Mouse (Mus musculus) cerebral cortex, adult 2 months (tissue): ENCODE measurements around the gene Acacb.

Experiments used
- WGBS: fragments of 180-500 bp; shearing (Covaris S2); methylation state at CpG from one replicate; pipeline ENCODE4 v1.1.7; 2018; 5-methylcytosine and 5-hydroxymethylcytosine counted together

Gene Acacb

GRCm38 (mm10) chr5:114175596-114176171, 29.3 kb downstream of the Acacb start:
- WGBS, result 3% methylated on average over 25 of the region's 26 CpGs

GRCm38 (mm10) chr5:114176548-114177400, 30.4 kb downstream of the Acacb start:
- WGBS, result 70% methylated on average over 8 of the region's 8 CpGs

- WGBS, result 86% methylated on average over 4 of the region's 4 CpGs
Observed at GRCm38 (mm10) chr5:114177966-114178719, 31.8 kb downstream of the Acacb start.

GRCm38 (mm10) chr5:114179541-114179940, 33.2 kb downstream of the Acacb start:
- WGBS, result 77% methylated on average over 11 of the region's 11 CpGs

GRCm38 (mm10) chr5:114183493-114183892, 37.2 kb downstream of the Acacb start:
- WGBS, result 97% methylated on average over 2 of the region's 2 CpGs

GRCm38 (mm10) chr5:114187108-114187507, 40.8 kb downstream of the Acacb start:
- WGBS, result 80% methylated on average over 2 of the region's 2 CpGs

- WGBS, result 74% methylated on average over 12 of the region's 12 CpGs
Observed at GRCm38 (mm10) chr5:114188900-114189464, 42.6 kb downstream of the Acacb start.

GRCm38 (mm10) chr5:114194161-114194560, 47.8 kb downstream of the Acacb start:
- WGBS, result 83% methylated on average over 11 of the region's 11 CpGs

- 14% methylated on average over 13 of the region's 13 CpGs for WGBS
Observed at GRCm38 (mm10) chr5:114199116-114199777, 52.9 kb downstream of the Acacb start.

GRCm38 (mm10) chr5:114206158-114206557, 59.8 kb downstream of the Acacb start:
- 87% methylated on average over 2 of the region's 2 CpGs for WGBS

GRCm38 (mm10) chr5:114213183-114213582, 66.8 kb downstream of the Acacb start:
- WGBS, result 83% methylated on average over 10 of the region's 10 CpGs

- WGBS, result 92% methylated on average over 14 of the region's 14 CpGs
Observed at GRCm38 (mm10) chr5:114218771-114219170, 72.4 kb downstream of the Acacb start.

GRCm38 (mm10) chr5:114226051-114226450, 79.7 kb downstream of the Acacb start:
- 96% methylated on average over 7 of the region's 7 CpGs for WGBS

GRCm38 (mm10) chr5:114228901-114229300, 82.6 kb downstream of the Acacb start:
- 85% methylated on average over 5 of the region's 5 CpGs for WGBS

- 48% methylated on average over 7 of the region's 7 CpGs for WGBS
Observed at GRCm38 (mm10) chr5:114238924-114239323, 92.6 kb downstream of the Acacb start.

- 37% methylated on average over 14 of the region's 14 CpGs for WGBS
Observed at GRCm38 (mm10) chr5:114239737-114240136, 93.4 kb downstream of the Acacb start.

- WGBS, result 78% methylated on average over 7 of the region's 7 CpGs
Observed at GRCm38 (mm10) chr5:114246465-114246864, 100.1 kb downstream of the Acacb start.

- 11% methylated on average over 14 of the region's 14 CpGs for WGBS
Observed at GRCm38 (mm10) chr5:114248174-114248589, 101.8 kb downstream of the Acacb start.

GRCm38 (mm10) chr5:114259495-114259894, 113.2 kb downstream of the Acacb start:
- 86% methylated on average over 10 of the region's 10 CpGs for WGBS

- WGBS, result 69% methylated on average over 8 of the region's 8 CpGs
Observed at GRCm38 (mm10) chr5:114264030-114264459, 117.7 kb downstream of the Acacb start.

- WGBS, result 82% methylated on average over 8 of the region's 8 CpGs
Observed at GRCm38 (mm10) chr5:114264791-114265190, 118.5 kb downstream of the Acacb start.
